Mouse (Mus musculus) C2C12 (cell line): ENCODE results near the gene Ccdc93. TPM values are rescaled to one million over a fixed set of nuclear protein-coding genes. Genes with fewer than 3 reads are reported as not detected.

ENCODE experiments used
- H3K27me3 ChIP-seq: one replicate; pipeline ENCODE4 v1.6.1; 2011; ENCODE audit not compliant: control insufficient read depth, insufficient read depth, insufficient read length
- H3K36me3 ChIP-seq: one replicate; pipeline ENCODE4 v1.6.1; 2011; ENCODE audit not compliant: control insufficient read depth, insufficient read depth
- H3K4me3 ChIP-seq: one replicate; pipeline ENCODE4 v1.5.1; 2011; ENCODE audit warnings: mild to moderate bottlenecking, control low read depth; ENCODE audit not compliant: poor library complexity, insufficient read depth, severe bottlenecking
- H3K79me2 ChIP-seq: one replicate; pipeline ENCODE4 v1.6.1; 2011; ENCODE audit not compliant: control insufficient read depth, insufficient read depth
- H3K79me3 ChIP-seq: one replicate; pipeline ENCODE4 v1.6.1; 2011; ENCODE audit warnings: low read depth, control low read depth
- H3ac ChIP-seq: one replicate; pipeline ENCODE3; 2011; ENCODE audit warnings: low read depth; ENCODE audit not compliant: control insufficient read depth, insufficient read length
- CEBPB ChIP-seq: IDR thresholded peaks from one replicate; pipeline ENCODE4 v1.6.1; 2011; ENCODE audit warnings: low read depth, mild to moderate bottlenecking, control low read depth, moderate library complexity
- CTCF ChIP-seq: IDR thresholded peaks from one replicate; pipeline ENCODE4 v1.5.1; 2011; ENCODE audit not compliant: control insufficient read depth, insufficient read depth, insufficient read length
- FOSL1 ChIP-seq: IDR thresholded peaks from one replicate; pipeline ENCODE4 v1.8.0; 2011; ENCODE audit warnings: mild to moderate bottlenecking, low read length; ENCODE audit not compliant: poor library complexity, insufficient read depth, severe bottlenecking
- MAX ChIP-seq: IDR thresholded peaks from one replicate; pipeline ENCODE4 v1.6.1; 2011; ENCODE audit warnings: mild to moderate bottlenecking, control low read depth
- MYOD1 ChIP-seq: IDR thresholded peaks from one replicate; pipeline ENCODE4 v1.6.1; 2011; ENCODE audit warnings: low read depth; ENCODE audit not compliant: control insufficient read depth, insufficient read length
- MYOG ChIP-seq: IDR thresholded peaks from one replicate; pipeline ENCODE4 v1.6.1; 2011; ENCODE audit not compliant: control insufficient read depth, insufficient read length; ENCODE audit errors: extremely low read depth
- USF1 ChIP-seq: IDR thresholded peaks from one replicate; pipeline ENCODE4 v1.6.1; 2011; ENCODE audit warnings: low read depth, mild to moderate bottlenecking, control low read depth, moderate library complexity
- polyA plus RNA-seq: library from polyadenylated mRNA; unstranded; fragments of >200 nt; fragmentation: generic; extraction: Trizol; gene quantifications from one replicate; pipeline ENCODE4 v1.2.1, GENCODE M21; 2012; ENCODE audit warnings: missing spikeins

The Ccdc93 gene
- polyA plus RNA-seq, 1 experiment: 8.4 TPM

DNA sequence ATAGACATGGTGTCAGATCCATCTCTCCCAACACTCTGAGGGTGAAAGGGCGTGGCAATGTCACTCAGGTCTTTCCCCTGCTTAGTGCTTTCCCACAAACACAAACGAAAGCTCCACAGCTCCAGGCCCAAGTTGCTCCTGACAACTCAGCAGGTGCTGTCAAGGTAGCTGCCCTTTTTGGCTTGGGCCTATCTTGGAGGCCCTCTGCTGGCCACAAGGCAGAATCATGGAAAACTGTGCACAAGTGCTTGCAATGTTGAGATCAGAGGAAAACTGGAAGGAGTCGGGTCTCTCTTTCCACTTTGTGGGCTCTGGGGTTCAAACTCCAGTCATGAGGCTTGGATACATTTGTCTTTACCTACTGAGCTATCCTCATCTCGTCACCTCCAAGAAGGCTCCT is 118.6 kb downstream of the Ccdc93 start:
- TF ChIP-seq USF1: no peak
- TF ChIP-seq MYOD1: no peak
- no peak for TF ChIP-seq CEBPB
- no peak for TF ChIP-seq FOSL1
- TF ChIP-seq CTCF: no peak
- no peak for TF ChIP-seq MAX
- no peak for TF ChIP-seq MYOG
- Histone ChIP-seq H3K36me3 (peaks cover 24% of the 10 kb centered on the region), H3K79me3 (no peaks in the 10 kb centered on the region), H3K27me3 (peaks cover 11% of the 10 kb centered on the region), H3K79me2 (no peaks in the 10 kb centered on the region), H3K4me3 (no peak overlapping the region), H3ac (no peak overlapping the region)

DNA sequence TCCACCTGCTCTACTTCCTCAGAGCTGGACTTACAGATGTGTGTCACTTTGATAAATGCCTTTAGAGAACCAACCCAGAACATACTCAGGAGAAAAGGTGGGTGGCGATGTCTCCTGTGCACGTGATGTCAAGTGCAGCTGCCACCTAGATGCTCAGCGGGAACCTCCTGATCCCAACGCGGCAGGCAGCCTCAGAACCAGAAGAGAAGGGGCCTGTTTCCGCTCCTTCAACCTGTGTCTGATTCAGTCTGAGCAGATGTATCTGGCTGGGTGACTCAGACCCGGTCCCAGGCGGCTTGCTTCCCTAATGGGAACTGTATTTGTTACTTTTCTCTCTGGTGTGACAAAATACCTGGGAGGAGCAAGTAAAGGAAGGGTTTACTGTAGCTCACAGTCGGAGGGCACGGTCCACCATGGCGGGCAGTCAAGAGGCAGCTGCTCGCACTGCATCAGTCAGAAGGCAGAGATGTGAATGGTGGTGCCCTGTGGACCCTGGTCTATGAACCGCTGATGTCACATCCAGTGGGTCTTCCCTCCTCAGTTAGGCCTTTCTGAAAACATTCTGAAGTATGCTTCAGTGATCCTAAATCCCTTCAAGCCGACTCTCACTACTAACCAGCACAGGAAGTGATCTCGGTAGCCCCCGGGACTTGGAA is 120.1 kb downstream of the Ccdc93 start:
- Histone ChIP-seq H3K79me3 (no peaks in the 10 kb centered on the region), H3K4me3 (no peak overlapping the region), H3K36me3 (peaks cover 36% of the 10 kb centered on the region), H3K27me3 (peaks cover 4% of the 10 kb centered on the region), H3ac (no peak overlapping the region), H3K79me2 (no peaks in the 10 kb centered on the region)
- TF ChIP-seq USF1: no peak
- no peak for TF ChIP-seq CEBPB
- no peak for TF ChIP-seq MAX
- no peak for TF ChIP-seq CTCF
- no peak for TF ChIP-seq FOSL1
- no peak for TF ChIP-seq MYOG
- no peak for TF ChIP-seq MYOD1

DNA sequence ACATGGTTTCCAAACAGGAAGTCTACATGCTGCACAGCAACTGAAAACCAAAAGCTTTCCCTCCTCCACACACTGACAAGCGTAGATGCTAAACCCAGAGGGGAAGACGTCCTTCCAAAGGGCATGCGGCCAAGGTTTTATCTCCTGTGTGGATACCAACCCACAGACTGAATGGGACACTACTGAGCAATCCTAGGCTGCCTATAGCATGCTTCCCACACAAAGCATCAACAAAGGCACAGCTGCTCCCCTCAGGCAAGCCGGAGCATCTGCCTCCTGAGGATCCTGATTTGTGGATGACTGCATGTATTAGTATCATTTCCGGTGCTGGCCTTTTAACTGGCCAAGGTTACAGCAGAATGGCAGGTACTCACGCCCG is 120.6 kb downstream of the Ccdc93 start:
- Histone ChIP-seq H3K27me3 (no peaks in the 10 kb centered on the region), H3K4me3 (no peak overlapping the region), H3K36me3 (peaks cover 39% of the 10 kb centered on the region), H3K79me2 (no peaks in the 10 kb centered on the region), H3K79me3 (no peaks in the 10 kb centered on the region), H3ac (no peak overlapping the region)
- TF ChIP-seq CEBPB: no peak

Other genes with a start within 250 kb of the Ccdc93 start
- 27.9 TPM for gene Insig2, start 98.5 kb upstream of the Ccdc93 start, polyA plus RNA-seq
- not detected for gene Htr5b, start 97.4 kb downstream of the Ccdc93 start, polyA plus RNA-seq
- 57.7 TPM for gene Ddx18, start 136.9 kb downstream of the Ccdc93 start, polyA plus RNA-seq